In genomic region chr6:31107916-31108685, GRCm38 (mm10) we compare ENCODE assay signal across 17 mouse cellular contexts.
DNase-seq lines count a peak whose midpoint lies in the region; ATAC-seq and TF ChIP-seq lines count a peak whose summit lies in the region.
"Had no signal": no experiment of that assay in that cellular context is flagged by ENCODE, and none has a peak within 500 bp of the region (broad histone marks: within the 10 kb centered on the region; RNA-seq: fewer than 3 reads in every experiment).

No protein-coding gene starts in this region.

- no peak overlapping the region for H3K4me3 ChIP-seq in kidney, postnatal 0 days (replicated peaks; ENCODE audit: low read depth, low read length)
- no peak overlapping the region for H3K4me3 ChIP-seq in G1E (ENCODE audit: low read depth, low read length)
- no peak overlapping the region for H3K4me3 ChIP-seq in midbrain, embryonic 14.5 days (replicated peaks; ENCODE audit: low read depth, low read length)
- H3K4me3 ChIP-seq in kidney, embryonic 14.5 days (ENCODE audit: low read length) = no peak overlapping the region

- WGBS in kidney, postnatal 0 days = 60% methylated on average over 5 of the region's 5 CpGs
- 92% methylated on average over 5 of the region's 5 CpGs for WGBS in midbrain, embryonic 14.5 days
- 67% methylated on average over 5 of the region's 5 CpGs for WGBS in kidney, embryonic 14.5 days

- no peak overlapping the region for H3K4me2 ChIP-seq in kidney, postnatal 0 days (ENCODE audit: low read length)
- no peak overlapping the region for H3K4me2 ChIP-seq in midbrain, embryonic 14.5 days (ENCODE audit: low read length)
- no peak overlapping the region for H3K4me2 ChIP-seq in kidney, embryonic 14.5 days (replicated peaks; ENCODE audit: low read depth, low read length)

- H3K9me3 ChIP-seq in kidney, postnatal 0 days (replicated peaks; ENCODE audit: low read length) = no peaks in the 10 kb centered on the region
- peaks cover 7% of the 10 kb centered on the region for H3K9me3 ChIP-seq in G1E (replicated peaks)
- H3K9me3 ChIP-seq in midbrain, embryonic 14.5 days (ENCODE audit: control insufficient read depth, low read length) = no peaks in the 10 kb centered on the region
- peaks cover 2% of the 10 kb centered on the region; the same call in 1 of the 2 replicates for H3K9me3 ChIP-seq in kidney, embryonic 14.5 days (ENCODE audit: control insufficient read depth, low read length)

- ATAC-seq in kidney, postnatal 0 days (replicated peaks; ENCODE audit: low FRiP score, low read depth) = no peak
- ATAC-seq in G1E (ENCODE audit: extremely low read depth, insufficient number of reproducible peaks, low FRiP score, poor library complexity, severe bottlenecking) = peak; percentile 15; the same call in 1 of the 2 replicates
- peak; percentile 39 for ATAC-seq in granulocyte monocyte progenitor cell, adult 5-6 weeks (replicated peaks; ENCODE audit: poor library complexity, severe bottlenecking)
- no peak for ATAC-seq in midbrain, embryonic 14.5 days (ENCODE audit: low FRiP score, low TSS enrichment)
- ATAC-seq in kidney, embryonic 14.5 days (ENCODE audit: low FRiP score, low TSS enrichment) = no peak
- ATAC-seq: hindbrain, postnatal 0 days had no signal

- H3K9ac ChIP-seq in kidney, postnatal 0 days (ENCODE audit: low read depth, low read length) = no peak overlapping the region
- H3K9ac ChIP-seq in midbrain, embryonic 14.5 days (replicated peaks; ENCODE audit: low read length) = no peak overlapping the region
- H3K9ac ChIP-seq in kidney, embryonic 14.5 days (ENCODE audit: low read depth, low read length) = no peak overlapping the region

- no peaks in the 10 kb centered on the region for H3K36me3 ChIP-seq in kidney, postnatal 0 days (ENCODE audit: insufficient read depth, low read length)
- peaks cover 63% of the 10 kb centered on the region for H3K36me3 ChIP-seq in G1E (replicated peaks)
- no peaks in the 10 kb centered on the region for H3K36me3 ChIP-seq in midbrain, embryonic 14.5 days (ENCODE audit: control insufficient read depth, insufficient read depth, low read length)
- H3K36me3 ChIP-seq in kidney, embryonic 14.5 days (ENCODE audit: control insufficient read depth, insufficient read depth, low read length) = no peaks in the 10 kb centered on the region

- H3K4me1 ChIP-seq in kidney, postnatal 0 days (replicated peaks; ENCODE audit: insufficient read depth, low read length) = no peaks in the 10 kb centered on the region
- H3K4me1 ChIP-seq in G1E (ENCODE audit: insufficient read depth, low read depth, low read length) = peaks cover 9% of the 10 kb centered on the region
- no peaks in the 10 kb centered on the region for H3K4me1 ChIP-seq in midbrain, embryonic 14.5 days (ENCODE audit: control insufficient read depth, insufficient read depth, low read length)
- no peaks in the 10 kb centered on the region for H3K4me1 ChIP-seq in kidney, embryonic 14.5 days (ENCODE audit: control insufficient read depth, insufficient read depth, low read length)

- peak; percentile 38 for DNase-seq in kidney, postnatal 0 days (ENCODE audit: low spot score)
- DNase-seq in kidney, postnatal 14 days = no peak
- DNase-seq in 416B (ENCODE audit: low read depth) = peak; percentile 86
- DNase-seq in G1E (ENCODE audit: low spot score) = no peak
- DNase-seq in midbrain, embryonic 14.5 days = no peak
- no peak for DNase-seq in retina, postnatal 1 day
- DNase-seq: cerebellum, adult 9-11 months; gastrocnemius, postnatal 25 days; heart, postnatal 10 days; kidney, adult 11 months; kidney, postnatal 25 days; lung, adult 2 months; right cerebral cortex, postnatal 14 days; thymus, postnatal 14 days had no signal

- TF ChIP-seq CTCF in kidney, postnatal 0 days (IDR thresholded peaks at IDR 0.05; ENCODE audit: low read depth) = no peak
- TF ChIP-seq CTCF in G1E (IDR thresholded peaks at IDR 0.05; ENCODE audit: low read depth, low read length) = no peak

- H3K27me3 ChIP-seq in kidney, postnatal 0 days (ENCODE audit: insufficient read depth, low read length) = no peaks in the 10 kb centered on the region
- no peaks in the 10 kb centered on the region for H3K27me3 ChIP-seq in G1E (ENCODE audit: insufficient read depth, low read length)
- no peaks in the 10 kb centered on the region for H3K27me3 ChIP-seq in midbrain, embryonic 14.5 days (ENCODE audit: control insufficient read depth, insufficient read depth, low read length)
- H3K27me3 ChIP-seq in kidney, embryonic 14.5 days (ENCODE audit: control insufficient read depth, insufficient read depth, low read length) = no peaks in the 10 kb centered on the region

- peak overlapping the region; percentile 25; the same call in 1 of the 2 replicates for H3K27ac ChIP-seq in kidney, postnatal 0 days
- no peak overlapping the region for H3K27ac ChIP-seq in midbrain, embryonic 14.5 days (replicated peaks; ENCODE audit: low read depth, low read length)
- H3K27ac ChIP-seq in kidney, embryonic 14.5 days (ENCODE audit: low read depth, low read length) = no peak overlapping the region
- H3K27ac ChIP-seq: hindbrain, postnatal 0 days had no signal

Comparison
In these comparisons a context has a peak if more than half of its experiments do, and no peak if none do; other contexts are left out.
1. DNase-seq: peak in kidney, postnatal 0 days (single experiment) and 416B (single experiment); none in kidney, postnatal 14 days (single experiment), G1E (single experiment), midbrain, embryonic 14.5 days (single experiment) and retina, postnatal 1 day (single experiment).
2. ATAC-seq: peak in G1E (single experiment) and granulocyte monocyte progenitor cell, adult 5-6 weeks (single experiment); none in kidney, postnatal 0 days (single experiment), midbrain, embryonic 14.5 days (single experiment) and kidney, embryonic 14.5 days (single experiment).